Mouse (Mus musculus): ENCODE measurements at regions not wholly inside any gene's neighbourhood (a gene's known extent, or its start where the extent isn't known, plus 50 kb on each side); places are given as distances from the start of the nearest gene placed in this dataset.

DNA sequence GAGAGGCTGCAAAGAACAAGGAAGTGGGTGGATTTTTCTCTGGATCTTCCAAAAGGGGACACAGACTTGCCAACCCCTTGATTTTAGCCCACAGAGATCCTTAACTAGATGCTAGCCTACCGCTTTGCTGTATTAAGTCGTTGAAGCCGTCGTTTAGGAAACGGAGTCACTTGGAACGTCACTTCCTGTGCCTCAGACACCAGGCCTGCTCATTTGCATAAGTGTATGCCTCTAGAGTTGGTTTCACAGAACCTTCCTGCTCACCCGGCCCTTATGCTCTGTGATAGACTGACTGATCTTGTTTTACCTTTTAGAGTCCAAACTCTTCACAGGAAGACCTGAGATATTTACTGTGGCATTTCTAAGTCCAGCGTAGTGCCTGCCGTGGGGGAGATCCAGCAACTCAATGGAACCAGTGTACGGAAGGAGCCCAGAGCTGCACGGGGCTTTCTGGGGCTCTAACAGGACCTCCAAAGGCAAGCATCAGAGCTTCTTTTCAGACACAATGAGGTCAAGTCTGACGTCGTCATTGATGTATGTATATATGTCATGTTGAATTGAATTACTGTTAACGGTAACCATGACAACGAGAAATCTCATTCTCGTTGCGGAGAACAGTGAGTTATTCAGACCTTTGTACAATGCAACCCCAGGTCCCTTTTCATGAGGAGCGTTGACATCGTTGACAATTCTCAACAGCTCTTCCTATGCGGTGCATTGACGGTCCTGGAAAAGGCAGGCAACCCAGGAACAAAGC, 72.2 kb upstream of the Ubl3 start:
- Histone ChIP-seq H3K4me3 (ENCODE audit: extremely low read depth, insufficient read depth, insufficient read length) (no peak overlapping the region), H3K27me3 (ENCODE audit: control insufficient read depth, insufficient read depth, low read length) (no peaks in the 10 kb centered on the region), H3K27ac (ENCODE audit: insufficient read depth, low read length) (no peak overlapping the region), H3K36me3 (ENCODE audit: control insufficient read depth, insufficient read depth, low read length) (no peaks in the 10 kb centered on the region), H3K4me1 (ENCODE audit: control insufficient read depth, insufficient read depth, insufficient read length) (peaks cover 5% of the 10 kb centered on the region; the same call in 1 of the 2 replicates)
- peak in 1 of 2 experiments; percentile 54 for DNase-seq (ENCODE audit: low read depth in 1 of 2, low spot score in 2 of 2)
- 71% methylated on average over 21 of the region's 21 CpGs for WGBS
- TF ChIP-seq CTCF (IDR thresholded peaks at IDR 0.05; ENCODE audit: extremely low read depth, insufficient read depth, insufficient read length, insufficient replicate concordance) (no peak), POLR2A (IDR thresholded peaks at IDR 0.05; ENCODE audit: low read depth, low read length) (no peak)

DNA sequence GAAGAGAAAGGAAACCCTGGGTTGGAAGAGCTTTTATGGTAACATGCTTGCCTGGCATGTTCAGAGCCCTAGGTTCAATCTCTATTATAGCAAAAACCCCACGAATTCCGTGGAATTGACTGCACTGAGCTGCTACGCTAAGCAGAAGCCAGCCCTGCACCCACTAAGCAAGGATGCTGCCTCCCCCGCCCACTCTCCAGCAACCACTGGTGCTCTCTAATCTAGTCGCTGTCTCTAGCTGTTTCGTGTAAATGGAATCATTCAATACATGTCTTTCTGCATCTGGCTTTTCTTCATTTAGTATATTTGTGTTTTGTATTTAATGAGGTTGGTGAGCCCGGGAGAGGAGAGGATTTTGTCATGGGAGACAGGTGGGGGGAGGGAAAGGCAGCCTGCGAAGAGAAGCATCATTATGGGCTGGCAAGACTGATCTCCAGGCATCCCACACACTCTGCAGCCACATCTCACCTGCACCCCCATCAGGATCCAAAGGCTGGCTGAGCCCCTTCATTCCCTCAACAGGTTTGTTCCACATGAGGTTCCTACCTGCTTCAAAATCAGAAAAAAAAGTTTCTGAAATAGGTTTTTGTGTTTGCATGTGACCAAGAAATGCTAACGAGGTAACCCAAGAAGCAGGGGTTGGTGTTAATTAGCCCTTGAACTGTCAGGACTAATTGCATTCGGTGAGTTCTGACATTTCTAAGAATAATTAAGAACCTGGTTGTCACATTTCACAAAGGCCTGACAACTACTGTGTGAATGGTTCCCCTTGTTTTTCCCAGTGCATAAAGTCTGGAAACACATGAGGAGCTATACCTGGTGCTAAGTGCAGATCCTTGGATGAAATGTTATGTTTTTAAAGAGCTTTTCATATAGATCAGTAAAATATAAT, 68.6 kb upstream of the Ubl3 start:
- Histone ChIP-seq H3K27me3 (ENCODE audit: control insufficient read depth, insufficient read depth, low read length) (no peaks in the 10 kb centered on the region), H3K36me3 (ENCODE audit: control insufficient read depth, insufficient read depth, low read length) (no peaks in the 10 kb centered on the region), H3K4me1 (ENCODE audit: control insufficient read depth, insufficient read depth, insufficient read length) (peaks cover 5% of the 10 kb centered on the region; the same call in 1 of the 2 replicates), H3K4me3 (ENCODE audit: extremely low read depth, insufficient read depth, insufficient read length) (no peak overlapping the region), H3K27ac (ENCODE audit: insufficient read depth, low read length) (no peak overlapping the region)
- TF ChIP-seq POLR2A (IDR thresholded peaks at IDR 0.05; ENCODE audit: low read depth, low read length), result no peak
- WGBS, result 84% methylated on average over 10 of the region's 10 CpGs
- no peak for DNase-seq (ENCODE audit: low read depth in 1 of 2, low spot score in 2 of 2)

DNA sequence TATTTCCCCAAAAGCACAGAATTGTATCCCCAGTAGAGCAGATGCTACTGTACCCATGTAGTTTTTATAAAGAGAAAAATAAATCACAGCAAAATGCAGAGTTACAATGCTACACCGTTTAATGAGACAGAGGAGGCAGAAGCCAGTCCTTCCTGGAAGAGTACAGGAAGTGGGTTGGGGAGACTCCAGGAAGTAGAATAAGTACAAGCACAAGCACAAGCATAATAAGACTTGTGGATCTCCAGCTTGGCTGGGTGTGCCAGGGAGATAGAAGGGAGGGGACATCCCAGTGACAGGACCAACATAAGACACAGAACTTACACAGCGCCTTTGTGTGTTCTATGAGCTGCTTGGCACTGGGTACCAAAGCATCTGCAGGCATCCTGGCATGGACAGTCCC, 67.3 kb upstream of the Ubl3 start:
- Histone ChIP-seq H3K4me1 (ENCODE audit: control insufficient read depth, insufficient read depth, insufficient read length) (peaks cover 5% of the 10 kb centered on the region; the same call in 1 of the 2 replicates), H3K27me3 (ENCODE audit: control insufficient read depth, insufficient read depth, low read length) (no peaks in the 10 kb centered on the region), H3K27ac (ENCODE audit: insufficient read depth, low read length) (no peak overlapping the region), H3K4me3 (ENCODE audit: extremely low read depth, insufficient read depth, insufficient read length) (no peak overlapping the region), H3K36me3 (ENCODE audit: control insufficient read depth, insufficient read depth, low read length) (no peaks in the 10 kb centered on the region)
- WGBS, result 46% methylated on average over 2 of the region's 2 CpGs
- TF ChIP-seq POLR2A (IDR thresholded peaks at IDR 0.05; ENCODE audit: low read depth, low read length), result no peak
- no peak for TF ChIP-seq CTCF (IDR thresholded peaks at IDR 0.05; ENCODE audit: extremely low read depth, insufficient read depth, insufficient read length, insufficient replicate concordance)
- DNase-seq (ENCODE audit: low read depth in 1 of 2, low spot score in 2 of 2), result no peak

DNA sequence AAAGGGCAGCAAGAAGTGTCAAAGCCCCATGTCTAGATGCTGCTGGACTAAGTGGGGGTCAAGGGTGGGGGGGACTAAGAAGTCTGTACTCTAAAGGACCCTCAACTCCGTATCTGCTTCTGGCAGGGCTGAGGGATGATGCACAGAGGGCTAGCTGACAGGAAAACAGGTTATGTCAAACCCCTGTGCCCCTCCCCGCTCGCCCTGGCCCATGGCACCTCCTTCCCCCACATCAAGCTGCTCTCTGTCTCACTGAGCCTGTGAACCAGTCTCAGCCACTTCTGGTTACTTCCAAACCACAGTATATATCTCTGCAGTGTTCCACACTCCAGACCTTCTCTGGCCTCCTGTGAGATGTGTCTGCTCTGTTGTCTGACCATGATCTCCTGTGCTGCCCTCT, 63.8 kb upstream of the Ubl3 start:
- TF ChIP-seq POLR2A (IDR thresholded peaks at IDR 0.05; ENCODE audit: low read depth, low read length) (no peak), CTCF (IDR thresholded peaks at IDR 0.05; ENCODE audit: extremely low read depth, insufficient read depth, insufficient read length, insufficient replicate concordance) (no peak)
- Histone ChIP-seq H3K4me1 (ENCODE audit: control insufficient read depth, insufficient read depth, insufficient read length) (0 out of 2 replicates have a peak, but pooled peaks cover 5% of the 10 kb centered on the region), H3K27ac (ENCODE audit: insufficient read depth, low read length) (no peak overlapping the region), H3K27me3 (ENCODE audit: control insufficient read depth, insufficient read depth, low read length) (no peaks in the 10 kb centered on the region), H3K4me3 (ENCODE audit: extremely low read depth, insufficient read depth, insufficient read length) (no peak overlapping the region), H3K36me3 (ENCODE audit: control insufficient read depth, insufficient read depth, low read length) (no peaks in the 10 kb centered on the region)
- no peak for DNase-seq (ENCODE audit: low read depth in 1 of 2, low spot score in 2 of 2)
- WGBS, result 76% methylated on average over 3 of the region's 3 CpGs

DNA sequence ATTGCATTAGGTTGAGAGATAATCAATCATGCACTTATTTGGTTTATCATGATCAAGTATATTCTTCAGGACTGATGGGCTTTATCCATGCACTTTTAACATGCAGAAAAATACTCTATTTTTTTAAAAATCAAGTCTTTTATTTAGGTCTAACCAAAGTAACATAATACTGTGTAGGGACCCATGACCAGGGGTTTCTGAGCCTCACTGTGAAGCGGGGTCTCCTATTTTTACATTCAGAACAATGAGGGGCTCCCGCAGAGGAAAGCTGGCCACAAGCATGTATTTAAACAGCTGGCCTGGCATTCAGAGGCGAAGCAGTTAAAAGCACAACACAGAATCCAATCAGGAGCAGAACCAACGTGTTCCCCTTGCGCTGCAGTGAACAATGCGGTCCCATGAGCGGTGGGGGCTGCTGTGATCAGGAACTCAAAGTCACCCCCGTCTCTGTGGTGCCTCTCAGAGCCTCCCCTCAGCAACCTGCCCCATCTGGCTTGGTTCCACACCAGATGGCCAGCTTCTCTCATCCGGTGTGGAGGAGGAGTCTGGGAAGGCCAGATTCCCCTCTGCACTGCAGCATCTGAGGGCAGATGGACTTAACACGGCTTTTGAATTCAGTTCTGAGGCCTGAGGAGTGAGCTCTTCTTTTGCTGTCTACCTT, 63.2 kb upstream of the Ubl3 start:
- TF ChIP-seq CTCF (IDR thresholded peaks at IDR 0.05; ENCODE audit: extremely low read depth, insufficient read depth, insufficient read length, insufficient replicate concordance), result no peak
- no peak for TF ChIP-seq POLR2A (IDR thresholded peaks at IDR 0.05; ENCODE audit: low read depth, low read length)
- 63% methylated on average over 10 of the region's 10 CpGs for WGBS
- DNase-seq (ENCODE audit: low read depth in 1 of 2, low spot score in 2 of 2), result no peak
- Histone ChIP-seq H3K4me1 (ENCODE audit: control insufficient read depth, insufficient read depth, insufficient read length) (0 out of 2 replicates have a peak, but pooled peaks cover 5% of the 10 kb centered on the region), H3K36me3 (ENCODE audit: control insufficient read depth, insufficient read depth, low read length) (no peaks in the 10 kb centered on the region), H3K27me3 (ENCODE audit: control insufficient read depth, insufficient read depth, low read length) (no peaks in the 10 kb centered on the region), H3K4me3 (ENCODE audit: extremely low read depth, insufficient read depth, insufficient read length) (no peak overlapping the region), H3K27ac (ENCODE audit: insufficient read depth, low read length) (no peak overlapping the region)

DNA sequence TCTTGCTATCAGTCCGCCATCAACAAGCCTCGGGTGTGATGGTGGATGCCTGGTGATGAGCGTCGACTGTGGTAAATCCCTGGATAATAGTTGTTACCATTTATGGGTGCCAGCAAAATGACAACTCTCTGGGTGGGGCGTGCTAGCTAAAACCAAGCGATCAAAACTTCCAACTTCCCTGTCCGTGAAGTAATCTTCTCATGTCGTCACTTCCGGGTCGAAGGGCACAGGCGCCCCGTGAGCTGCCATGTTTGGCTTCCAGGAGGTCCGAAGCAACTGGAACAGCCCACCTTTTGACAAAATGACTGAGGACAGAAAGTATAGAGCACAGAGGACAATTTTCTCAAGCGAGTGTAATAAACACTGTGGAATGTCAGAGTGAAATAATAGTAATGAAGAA, 62.5 kb upstream of the Ubl3 start:
- 0 out of 2 replicates have a peak, but pooled peaks cover 3% of the 10 kb centered on the region for H3K4me1 ChIP-seq (ENCODE audit: control insufficient read depth, insufficient read depth, insufficient read length)
- no peak overlapping the region for H3K27ac ChIP-seq (ENCODE audit: insufficient read depth, low read length)
- no peak overlapping the region for H3K4me3 ChIP-seq (ENCODE audit: extremely low read depth, insufficient read depth, insufficient read length)
- 92% methylated on average over 14 of the region's 14 CpGs for WGBS
- TF ChIP-seq POLR2A (IDR thresholded peaks at IDR 0.05; ENCODE audit: low read depth, low read length) (no peak), CTCF (IDR thresholded peaks at IDR 0.05; ENCODE audit: extremely low read depth, insufficient read depth, insufficient read length, insufficient replicate concordance) (no peak)
- no peak for DNase-seq (ENCODE audit: low read depth in 1 of 2, low spot score in 2 of 2)
- no peaks in the 10 kb centered on the region for H3K27me3 ChIP-seq (ENCODE audit: control insufficient read depth, insufficient read depth, low read length)
- no peaks in the 10 kb centered on the region for H3K36me3 ChIP-seq (ENCODE audit: control insufficient read depth, insufficient read depth, low read length)

Data from spleen, adult 2 months (tissue).